Mouse (Mus musculus) layer of hippocampus, adult 9-10 months (tissue): ENCODE data around the gene Psmc3.

Source experiments
- DNase-seq: peaks from one replicate; pipeline ENCODE4 v3.0.0; 2022; ENCODE audit warnings: low spot score

Gene Psmc3

DNA sequence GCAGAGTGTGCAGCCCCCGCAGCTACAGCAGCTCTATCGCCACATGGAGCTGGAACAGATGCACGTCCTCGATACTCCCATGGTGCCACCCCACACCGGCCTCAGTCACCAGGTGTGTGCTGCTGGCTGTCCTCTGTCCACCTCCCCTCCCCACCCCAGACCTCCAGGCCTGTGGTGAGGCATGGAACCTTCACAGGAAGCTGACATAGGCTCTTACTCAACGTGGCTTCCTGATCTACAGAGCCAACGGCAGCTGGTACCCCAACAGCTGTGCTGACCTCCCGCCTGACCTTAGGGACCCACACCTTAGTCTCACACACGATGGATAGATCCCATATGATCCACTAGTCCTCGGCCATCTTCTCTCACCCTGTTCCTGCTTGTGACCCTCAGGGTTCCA is 59.5 kb downstream of the Psmc3 start:
- DNase-seq: no peak

DNA sequence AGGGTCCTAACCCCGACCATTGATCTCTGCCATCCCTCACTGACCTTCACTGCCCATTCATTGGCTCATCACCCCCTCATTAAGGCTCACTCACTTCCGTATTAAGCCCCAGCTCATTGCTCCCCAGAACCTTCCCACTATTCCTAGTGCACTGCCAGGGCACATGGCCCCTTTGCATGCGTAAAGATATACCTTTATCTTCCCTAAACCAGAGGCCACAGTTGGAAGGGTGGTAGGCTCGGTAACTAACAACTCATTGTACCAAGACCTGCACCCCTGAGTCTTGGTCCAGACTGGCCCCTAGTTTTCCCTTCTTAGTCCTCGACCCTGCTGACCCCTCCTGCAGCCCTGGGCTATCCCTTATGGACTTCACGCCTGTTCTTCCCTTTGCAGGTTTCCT is 60.0 kb downstream of the Psmc3 start:
- DNase-seq: no peak

DNA sequence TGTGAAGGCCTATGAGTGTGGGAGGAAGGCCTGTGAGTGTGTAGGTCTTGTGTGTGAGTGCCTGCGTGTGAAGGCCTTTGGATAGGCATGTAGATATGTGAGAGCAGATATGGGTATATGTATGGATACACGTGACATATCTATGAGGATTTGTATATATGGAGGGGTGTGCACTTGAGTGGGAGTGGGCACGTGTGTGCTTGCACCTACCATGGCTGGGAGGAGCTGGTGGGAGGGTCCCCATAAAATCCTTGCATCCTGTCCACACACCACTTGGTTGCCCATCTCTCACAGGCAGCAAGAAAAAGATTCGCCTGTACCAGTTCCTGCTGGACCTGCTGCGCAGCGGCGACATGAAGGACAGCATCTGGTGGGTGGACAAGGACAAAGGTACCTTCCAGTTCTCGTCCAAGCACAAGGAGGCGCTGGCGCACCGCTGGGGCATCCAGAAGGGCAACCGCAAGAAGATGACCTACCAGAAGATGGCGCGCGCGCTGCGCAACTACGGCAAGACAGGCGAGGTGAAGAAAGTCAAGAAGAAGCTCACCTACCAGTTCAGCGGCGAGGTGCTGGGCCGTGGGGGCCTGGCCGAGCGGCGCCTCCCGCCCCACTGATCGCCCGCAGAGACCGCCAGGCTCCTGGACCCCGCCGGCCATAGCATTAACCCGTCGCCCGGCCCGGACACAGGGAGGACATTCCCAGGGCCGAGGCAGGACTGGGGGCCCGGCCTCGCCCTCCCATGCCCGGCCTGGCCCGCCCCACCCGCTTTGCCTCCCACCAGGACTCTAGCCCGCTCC is 61.2 kb downstream of the Psmc3 start:
- peak; percentile 87 for DNase-seq

DNA sequence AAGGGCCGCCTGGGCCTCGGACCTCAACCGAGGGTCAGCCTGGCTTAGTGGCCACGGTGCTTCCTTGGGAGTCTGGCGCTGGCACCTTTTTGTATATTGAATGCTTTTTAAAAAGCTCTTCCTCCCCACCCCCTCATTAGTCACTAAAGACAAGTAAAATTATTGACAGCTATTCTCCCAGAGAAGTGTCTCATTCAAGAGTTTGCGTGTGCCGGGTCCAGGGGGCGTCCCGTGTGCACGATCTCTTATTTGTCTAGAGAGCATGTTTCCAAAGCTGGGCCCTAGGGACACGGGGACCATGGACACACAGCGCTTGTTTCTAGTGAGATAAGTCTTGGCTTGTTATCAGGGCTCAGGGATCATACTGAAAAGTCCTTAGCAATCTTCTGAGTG is 61.8 kb downstream of the Psmc3 start:
- no peak for DNase-seq
